Mouse (Mus musculus): Measurements from ENCODE around the gene Grm3. TPM values are rescaled to one million over a fixed set of nuclear protein-coding genes. Genes with fewer than 3 reads are reported as not detected.

Grm3 gene
- polyA plus RNA-seq, 1 experiment, result not detected

DNA sequence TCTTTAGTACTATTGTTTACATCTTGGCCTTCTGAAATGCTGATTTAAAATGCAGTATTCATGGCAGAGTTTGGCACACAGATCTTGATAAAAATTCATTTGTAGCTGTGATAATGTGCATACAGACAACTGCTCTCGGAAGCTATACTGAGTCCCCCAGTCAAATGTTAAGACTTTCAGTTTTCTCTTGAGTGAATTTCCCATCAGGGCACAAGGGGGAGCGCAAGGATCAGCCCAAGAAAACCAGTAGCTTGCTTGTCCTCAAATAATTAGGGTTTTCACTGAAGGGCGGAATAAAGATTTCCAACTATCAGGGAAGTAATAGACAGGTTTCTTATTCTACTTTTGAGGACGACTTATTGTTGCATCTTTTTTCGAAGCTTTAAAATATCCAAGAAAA, 275.4 kb downstream of the Grm3 start:
- TF ChIP-seq POLR2A (IDR thresholded peaks at IDR 0.05; ENCODE audit: low read depth, low read length) (no peak), CTCF (conservative IDR thresholded peaks at IDR 0.05; ENCODE audit: insufficient read depth, insufficient read length, low read depth, low read length) (no peak)
- Histone ChIP-seq H3K27ac (ENCODE audit: insufficient read depth, low read depth, low read length) (no peak overlapping the region), H3K4me1 (ENCODE audit: control insufficient read depth, insufficient read depth, low read length) (no peaks in the 10 kb centered on the region), H3K4me3 (ENCODE audit: insufficient read depth, low read depth, low read length) (no peak overlapping the region), H3K27me3 (replicated peaks; ENCODE audit: control insufficient read depth, insufficient read depth, low read length) (no peaks in the 10 kb centered on the region), H3K36me3 (ENCODE audit: control insufficient read depth, insufficient read depth, low read length) (no peaks in the 10 kb centered on the region)
- DNase-seq, result no peak
- WGBS, result 68% methylated on average over 5 of the region's 5 CpGs

DNA sequence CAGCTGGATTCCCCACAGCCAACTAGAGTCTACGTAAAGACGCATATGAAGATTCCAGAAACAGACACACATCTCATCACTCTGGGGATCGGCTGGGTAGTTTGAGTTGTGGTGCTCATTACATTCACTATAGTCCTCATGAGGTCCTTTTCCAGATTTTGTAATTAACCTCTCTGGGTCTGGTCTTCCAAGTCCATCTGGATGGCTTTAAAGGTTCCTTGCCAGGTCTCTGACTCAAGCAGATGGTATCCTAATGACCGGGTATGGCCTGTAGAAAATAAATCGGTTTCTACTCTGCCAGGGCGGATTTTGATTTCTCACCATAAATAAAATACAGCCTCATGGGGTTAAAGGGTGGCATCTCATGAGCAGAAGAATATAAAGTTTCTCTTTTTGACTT, 276.0 kb downstream of the Grm3 start:
- no peaks in the 10 kb centered on the region for H3K4me1 ChIP-seq (ENCODE audit: control insufficient read depth, insufficient read depth, low read length)
- DNase-seq, result no peak
- H3K27ac ChIP-seq (ENCODE audit: insufficient read depth, low read depth, low read length), result no peak overlapping the region
- no peaks in the 10 kb centered on the region for H3K36me3 ChIP-seq (ENCODE audit: control insufficient read depth, insufficient read depth, low read length)
- WGBS, result 77% methylated on average over 6 of the region's 6 CpGs
- no peak overlapping the region for H3K4me3 ChIP-seq (ENCODE audit: insufficient read depth, low read depth, low read length)
- no peaks in the 10 kb centered on the region for H3K27me3 ChIP-seq (replicated peaks; ENCODE audit: control insufficient read depth, insufficient read depth, low read length)
- no peak for TF ChIP-seq POLR2A (IDR thresholded peaks at IDR 0.05; ENCODE audit: low read depth, low read length)
- no peak for TF ChIP-seq CTCF (conservative IDR thresholded peaks at IDR 0.05; ENCODE audit: insufficient read depth, insufficient read length, low read depth, low read length)

DNA sequence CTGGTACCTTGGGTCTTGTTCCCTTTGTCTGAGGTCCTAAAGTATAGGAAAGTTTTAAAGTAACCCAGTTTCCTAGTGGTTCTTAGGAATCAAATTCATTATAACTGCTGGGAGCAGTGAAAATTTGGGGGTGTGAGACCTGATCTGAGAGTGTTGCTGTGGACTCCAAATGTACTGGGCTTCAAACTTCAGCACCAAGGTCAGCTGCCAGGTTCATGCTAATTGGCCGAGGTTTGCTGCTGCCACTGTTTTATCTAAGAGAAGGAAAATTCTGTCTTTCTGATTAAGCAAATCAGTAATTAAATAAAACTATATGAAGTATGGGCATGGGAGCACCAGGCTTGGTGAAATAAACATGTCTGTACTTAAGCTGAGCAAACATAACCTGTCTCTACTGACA, 278.8 kb downstream of the Grm3 start:
- DNase-seq, result peak; percentile 4
- TF ChIP-seq CTCF (conservative IDR thresholded peaks at IDR 0.05; ENCODE audit: insufficient read depth, insufficient read length, low read depth, low read length) (no peak), POLR2A (IDR thresholded peaks at IDR 0.05; ENCODE audit: low read depth, low read length) (no peak)

More for the DNA sequence above, 278.8 kb downstream of the Grm3 start:
- Histone ChIP-seq H3K4me1 (ENCODE audit: control insufficient read depth, insufficient read depth, low read length) (no peaks in the 10 kb centered on the region), H3K27me3 (replicated peaks; ENCODE audit: control insufficient read depth, insufficient read depth, low read length) (no peaks in the 10 kb centered on the region), H3K36me3 (ENCODE audit: control insufficient read depth, insufficient read depth, low read length) (no peaks in the 10 kb centered on the region), H3K4me3 (ENCODE audit: insufficient read depth, low read depth, low read length) (no peak overlapping the region), H3K27ac (ENCODE audit: insufficient read depth, low read depth, low read length) (no peak overlapping the region)
- WGBS, result 7% methylated on average over 1 of the region's 1 CpGs

All from kidney, adult 2 months (tissue).